Mouse (Mus musculus) gastrocnemius, adult 18-20 months (tissue): Measurements from ENCODE around the gene Rgs16. TPM values are rescaled to one million over a fixed set of nuclear protein-coding genes. Genes with fewer than 3 reads are reported as not detected.
"Not testable (repeated sequence)": the region's sequence is repeated elsewhere in the genome, so short reads cannot be mapped to it uniquely, and the experiment has no call there.

ENCODE experiments used
- DNase-seq: peaks from one replicate; pipeline ENCODE4 v3.0.0; 2021; ENCODE audit warnings: low spot score
- total RNA-seq, 2 experiments: library from RNA; stranded (reverse); gene quantifications; 2 replicates each; pipeline ENCODE4 v1.2.3; 2021

The Rgs16 gene
- total RNA-seq, 2 experiments from 2014 or later: 0.81 to 0.87 TPM

- DNase-seq: no peak
Observed at GRCm38 (mm10) chr1:153750054-153750453, 9.9 kb downstream of the Rgs16 start.

- DNase-seq: peak; percentile 23
Observed at GRCm38 (mm10) chr1:153751763-153752301, 11.7 kb downstream of the Rgs16 start.

DNA sequence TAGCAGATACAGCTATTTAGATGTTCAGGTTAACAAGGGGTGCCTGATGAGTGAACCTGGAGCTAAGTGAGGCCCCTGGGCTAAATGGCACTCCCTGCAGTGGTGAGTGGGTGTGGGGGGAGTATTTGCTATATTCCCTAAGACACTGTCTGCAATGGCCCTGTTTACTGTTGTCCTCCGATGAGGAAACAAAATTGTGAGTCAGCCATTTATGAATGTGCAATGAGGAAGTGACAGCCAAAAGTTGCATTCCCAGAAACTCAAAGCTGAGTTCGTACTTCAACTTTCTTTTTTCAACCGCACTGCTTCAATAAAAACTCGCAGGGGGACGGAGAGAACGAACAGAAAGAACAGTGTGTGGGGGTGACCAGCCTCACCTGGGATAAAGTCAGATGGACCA is 12.4 kb downstream of the Rgs16 start:
- no peak for DNase-seq

- DNase-seq: no peak
Observed at GRCm38 (mm10) chr1:153753725-153754464, 13.7 kb downstream of the Rgs16 start.

GRCm38 (mm10) chr1:153764136-153764535 is 24.0 kb downstream of the Rgs16 start:
- no peak for DNase-seq

GRCm38 (mm10) chr1:153766298-153766697 is 26.1 kb downstream of the Rgs16 start:
- DNase-seq: no peak

- no peak for DNase-seq
Observed at GRCm38 (mm10) chr1:153767281-153767680, 27.1 kb downstream of the Rgs16 start.

DNA sequence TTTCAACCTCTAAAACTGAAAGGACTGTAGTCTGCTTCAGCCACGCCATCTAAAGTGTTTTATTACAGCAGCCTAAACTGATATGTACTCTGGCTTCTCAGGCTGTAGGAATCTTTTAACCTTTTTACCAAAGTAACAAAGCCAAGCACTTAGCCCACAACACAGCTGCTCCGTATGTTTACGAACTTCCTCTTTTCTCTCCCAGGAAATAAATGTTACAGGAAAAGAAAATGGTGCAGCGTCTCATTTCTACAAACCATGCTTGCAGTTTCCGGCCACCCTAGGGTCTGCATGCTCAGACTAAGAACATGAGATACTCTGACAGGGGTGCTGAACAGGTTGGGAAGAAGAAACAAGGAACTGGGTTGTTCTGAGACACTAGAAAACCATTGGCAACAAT is 28.3 kb downstream of the Rgs16 start:
- no peak for DNase-seq

DNA sequence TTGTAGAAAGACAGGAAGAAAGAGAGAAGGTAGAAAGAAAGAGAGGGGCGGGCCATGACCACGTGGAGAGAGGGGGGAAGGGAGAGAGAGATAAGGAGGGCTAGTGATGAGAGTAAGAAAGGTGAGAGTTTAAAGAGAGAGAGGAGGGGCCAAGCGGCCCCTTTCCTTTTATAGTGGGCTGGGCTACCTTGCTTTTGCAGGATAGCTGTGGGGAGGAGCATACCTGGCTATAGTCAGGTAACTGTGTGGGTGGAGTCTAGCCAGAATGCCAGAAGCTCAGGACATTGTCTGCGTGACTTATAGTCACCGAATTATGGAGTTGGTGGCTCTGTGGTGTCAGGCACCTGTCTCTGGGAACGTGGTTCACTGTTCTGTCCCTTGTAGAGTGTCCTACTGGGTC is 29.4 kb downstream of the Rgs16 start:
- DNase-seq: not testable (repeated sequence)

- DNase-seq: no peak
Observed at GRCm38 (mm10) chr1:153769998-153770775, 30.0 kb downstream of the Rgs16 start.

DNA sequence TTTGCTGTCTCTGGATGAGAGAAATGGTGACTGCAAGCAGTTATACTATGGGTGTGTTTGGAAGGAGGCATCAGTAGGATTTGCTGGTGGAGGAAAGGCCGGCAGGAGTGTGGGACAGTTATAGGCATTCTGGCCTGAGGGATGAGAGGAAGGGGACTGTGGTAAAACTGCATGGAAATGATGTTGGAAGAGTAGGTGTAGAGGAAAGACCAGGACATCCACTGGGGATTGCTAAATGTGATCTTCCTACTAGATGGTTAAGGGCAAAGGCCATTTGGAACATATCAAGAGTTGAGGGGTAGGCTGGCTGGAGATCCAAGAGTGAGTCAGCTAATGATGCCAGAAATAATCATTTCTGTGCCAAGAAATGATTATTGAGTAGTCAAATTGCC is 30.6 kb downstream of the Rgs16 start:
- no peak for DNase-seq

DNA sequence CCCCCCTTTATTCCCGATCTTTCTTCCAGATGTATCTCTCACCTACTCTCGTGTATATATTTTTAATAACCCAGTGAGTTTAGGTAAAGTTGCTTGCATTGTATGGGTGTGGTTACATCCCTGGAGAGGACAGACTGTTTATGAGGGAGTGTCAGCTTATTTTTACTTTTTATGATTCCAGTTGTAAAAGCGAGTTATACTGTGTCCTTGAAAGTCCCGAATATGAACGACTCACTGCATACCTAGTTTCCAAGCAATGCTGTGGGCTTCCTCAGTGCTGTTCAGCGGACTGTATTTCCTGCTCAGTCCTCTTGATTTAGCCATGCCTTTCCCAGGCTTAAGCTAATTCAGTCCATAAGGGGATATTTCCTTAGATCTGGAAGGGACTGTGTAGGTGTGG is 35.0 kb downstream of the Rgs16 start:
- DNase-seq: no peak

- no peak for DNase-seq
Observed at GRCm38 (mm10) chr1:153776257-153776656, 36.1 kb downstream of the Rgs16 start.

- no peak for DNase-seq
Observed at GRCm38 (mm10) chr1:153778205-153778604, 38.1 kb downstream of the Rgs16 start.

DNA sequence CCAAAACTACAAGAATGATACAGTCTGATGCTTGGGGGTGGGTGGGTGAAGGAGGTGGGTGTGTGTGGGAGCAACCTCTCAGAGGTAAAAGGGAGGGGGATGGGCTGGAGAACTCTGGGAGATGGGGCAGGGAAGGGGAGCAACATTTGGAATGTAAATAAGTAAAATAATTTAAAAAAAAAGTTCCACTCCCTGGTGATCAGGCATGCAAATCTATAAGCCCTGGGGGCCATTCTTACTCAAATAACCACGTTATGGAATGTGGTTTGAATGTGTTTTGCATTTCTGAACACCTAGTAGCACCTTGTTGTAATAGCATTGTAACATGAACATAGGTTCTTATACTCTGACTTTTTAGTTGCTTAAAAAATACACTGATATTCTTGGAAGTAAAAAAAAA is 43.2 kb downstream of the Rgs16 start:
- DNase-seq: no peak

DNA sequence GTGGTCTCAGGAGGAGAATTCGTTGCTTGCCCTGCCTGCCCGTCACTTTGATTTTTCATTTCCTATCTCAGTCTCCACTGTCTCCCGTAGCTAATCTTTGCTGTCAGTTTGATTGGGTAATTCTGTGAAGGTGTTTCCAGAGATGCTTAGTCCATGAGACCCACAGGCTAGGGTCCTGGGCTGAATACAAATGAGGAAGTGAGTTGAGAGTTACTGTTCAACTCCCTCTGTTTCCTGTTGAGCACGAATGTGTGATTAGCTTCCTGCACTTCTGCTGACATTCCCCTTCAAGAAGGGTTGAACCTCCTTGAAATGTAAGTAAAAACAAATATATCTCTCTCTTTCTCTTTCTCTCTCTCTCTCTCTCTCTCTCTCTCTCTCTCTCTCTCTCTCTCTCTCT is 45.5 kb downstream of the Rgs16 start:
- no peak for DNase-seq

DNA sequence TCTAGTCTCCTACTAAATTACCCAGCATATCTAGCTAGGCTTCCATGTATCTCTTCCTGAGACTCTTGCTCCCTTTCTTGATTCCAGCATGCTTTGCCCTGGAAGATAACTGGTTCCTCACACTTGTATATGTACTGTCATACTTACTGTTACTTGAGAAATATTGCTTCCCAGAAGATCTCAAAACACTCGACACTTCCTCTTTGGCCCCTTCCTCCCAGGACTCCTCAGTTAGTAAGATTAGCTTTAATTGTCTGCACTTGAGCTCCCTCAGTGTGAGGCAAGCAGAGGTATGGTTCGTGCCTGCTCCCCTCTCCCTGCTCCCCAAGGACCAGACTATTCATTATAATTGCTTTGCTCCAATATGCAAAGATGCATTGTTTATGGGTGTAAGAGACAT is 50.6 kb downstream of the Rgs16 start:
- DNase-seq: no peak

DNA sequence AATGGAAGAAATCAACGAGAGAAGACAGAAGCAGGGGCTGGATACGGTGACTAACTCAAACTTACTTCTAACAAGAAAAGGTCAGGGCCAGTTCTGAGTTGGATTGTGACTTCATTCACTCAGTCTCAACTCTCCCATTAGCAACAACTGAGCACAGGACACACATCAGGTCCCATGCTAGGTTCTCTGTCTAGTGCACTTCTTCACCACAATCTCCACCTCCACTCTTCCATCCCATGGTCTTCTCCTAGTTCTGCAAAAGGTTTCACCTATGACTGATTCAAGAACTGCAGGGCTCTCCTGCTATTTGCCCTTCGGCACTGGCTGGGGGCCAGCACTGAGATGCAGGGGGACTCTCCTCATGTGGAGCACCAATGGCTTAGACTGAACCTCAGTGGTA is 54.1 kb downstream of the Rgs16 start:
- no peak for DNase-seq
